Mouse (Mus musculus) thymus, adult 2 months (tissue): ENCODE measurements around the gene Sorbs1. TPM values are rescaled to one million over a fixed set of nuclear protein-coding genes. Genes with fewer than 3 reads are reported as not detected.

Experiments used
- DNase-seq: peaks from one replicate; pipeline ENCODE4 v3.0.0; 2021
- H3K27ac ChIP-seq: fragments of 200-500 bp; 2 replicates; pipeline ENCODE4 v1.5.1; 2012; ENCODE audit warnings: low read length, control low read depth; ENCODE audit not compliant: control insufficient read depth, insufficient read depth
- H3K27me3 ChIP-seq: fragments of 200-500 bp; 2 replicates; pipeline ENCODE4 v1.6.1; 2012; ENCODE audit warnings: mild to moderate bottlenecking, low read length, moderate library complexity, mixed read lengths; ENCODE audit not compliant: control insufficient read depth, insufficient read depth
- H3K36me3 ChIP-seq: fragments of 200-500 bp; 2 replicates; pipeline ENCODE4 v1.6.1; 2012; ENCODE audit warnings: mild to moderate bottlenecking, low read length, moderate library complexity; ENCODE audit not compliant: control insufficient read depth, insufficient read depth
- H3K4me1 ChIP-seq: fragments of 200-500 bp; replicated peaks from 2 replicates; pipeline ENCODE4 v1.6.1; 2012; ENCODE audit warnings: low read length; ENCODE audit not compliant: control insufficient read depth, insufficient read depth
- H3K4me3 ChIP-seq: fragments of 200-500 bp; 2 replicates; pipeline ENCODE4 v1.5.1; 2012; ENCODE audit warnings: mild to moderate bottlenecking, low read length, control low read depth, moderate library complexity; ENCODE audit not compliant: control insufficient read depth, insufficient read depth
- CTCF ChIP-seq: fragments of 200-500 bp; IDR thresholded peaks from 2 replicates; pipeline ENCODE4 v1.5.1; 2012; ENCODE audit warnings: mild to moderate bottlenecking, control low read depth, low read length, moderate library complexity, borderline replicate concordance; ENCODE audit not compliant: control insufficient read depth, poor library complexity, insufficient read depth; ENCODE audit errors: extremely low read depth
- POLR2A ChIP-seq: fragments of 200-500 bp; IDR thresholded peaks from 2 replicates; pipeline ENCODE4 v1.6.1; 2012; ENCODE audit warnings: mild to moderate bottlenecking, low read length, control low read depth, moderate library complexity; ENCODE audit not compliant: control insufficient read depth, poor library complexity, insufficient read depth; ENCODE audit errors: extremely low read depth
- WGBS: fragments of 180-500 bp; shearing (Covaris S2); methylation state at CpG from one replicate; pipeline ENCODE4 v1.1.7; 2018; 5-methylcytosine and 5-hydroxymethylcytosine counted together
- polyA plus RNA-seq: library from polyadenylated mRNA; depleted of rRNA; stranded (reverse); fragments of >200 nt; gene quantifications from 2 replicates; pipeline ENCODE4 v1.2.3, GENCODE M21; 2012

Gene Sorbs1
- polyA plus RNA-seq, 1 experiment: 14.0 TPM

DNA sequence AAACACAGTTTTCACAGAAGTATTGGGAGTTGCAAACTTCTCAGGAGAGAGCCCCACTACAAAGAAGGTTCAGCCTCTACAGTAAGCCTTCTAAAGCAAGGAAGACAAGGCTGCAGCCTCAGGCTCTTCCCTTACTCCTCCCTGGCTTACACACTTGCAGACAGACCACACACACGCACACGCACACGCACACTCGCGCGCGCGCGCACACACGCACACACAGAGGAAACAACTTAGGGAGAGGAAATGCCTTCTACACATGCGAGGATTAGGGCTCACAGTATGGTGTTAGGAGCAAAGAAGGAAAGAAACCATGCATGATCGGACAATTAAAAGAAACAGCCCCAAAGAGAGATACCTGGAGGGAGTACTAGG is 118.3 kb downstream of the Sorbs1 start:
- H3K27me3 ChIP-seq: no peaks in the 10 kb centered on the region
- H3K4me3 ChIP-seq: no peak overlapping the region
- TF ChIP-seq POLR2A: no peak
- TF ChIP-seq CTCF: no peak
- peaks cover 2% of the 10 kb centered on the region; the same call in 1 of the 2 replicates for H3K4me1 ChIP-seq
- no peaks in the 10 kb centered on the region for H3K36me3 ChIP-seq
- 62% methylated on average over 12 of the region's 12 CpGs for WGBS
- DNase-seq: no peak
- H3K27ac ChIP-seq: no peak overlapping the region

DNA sequence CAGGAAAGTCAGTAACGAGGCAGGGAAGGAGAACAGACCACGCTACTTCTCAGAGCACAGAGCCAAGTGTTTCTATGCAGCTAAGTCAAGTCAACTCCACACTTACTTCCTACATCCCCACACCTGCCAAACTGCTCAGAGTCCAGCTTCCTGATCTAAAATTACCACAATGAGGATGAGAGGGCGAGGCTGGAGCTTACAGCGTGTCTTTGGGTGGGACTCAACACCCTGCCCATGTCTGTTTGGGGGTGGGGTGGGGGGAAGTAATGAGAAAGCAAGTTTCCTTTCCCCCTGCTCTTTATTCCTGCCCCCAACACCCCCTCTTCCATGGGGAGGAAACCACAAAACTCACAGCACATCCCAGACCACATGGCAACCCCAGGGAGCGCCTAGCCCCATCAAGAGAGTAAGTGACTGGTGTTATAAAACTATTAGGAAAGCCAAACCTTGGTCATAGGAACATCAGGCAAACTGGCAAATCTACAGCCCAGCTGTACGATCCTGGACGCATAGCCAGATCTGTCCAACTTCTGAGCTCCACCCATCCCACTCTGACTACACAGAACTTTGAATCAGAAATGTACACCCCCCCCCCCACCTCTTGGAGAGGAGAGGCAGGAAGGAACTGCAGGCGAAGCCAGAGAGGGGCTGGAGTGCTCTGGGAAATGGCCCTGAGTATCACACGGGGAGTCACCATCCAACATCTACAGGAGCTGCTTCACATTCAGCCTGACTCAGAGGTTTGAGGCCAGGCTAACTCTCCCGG is 118.8 kb downstream of the Sorbs1 start:
- H3K27ac ChIP-seq: no peak overlapping the region
- no peaks in the 10 kb centered on the region for H3K36me3 ChIP-seq
- no peaks in the 10 kb centered on the region for H3K27me3 ChIP-seq
- TF ChIP-seq POLR2A: no peak
- H3K4me3 ChIP-seq: no peak overlapping the region
- 54% methylated on average over 10 of the region's 10 CpGs for WGBS
- DNase-seq: no peak
- peaks cover 2% of the 10 kb centered on the region; the same call in 1 of the 2 replicates for H3K4me1 ChIP-seq

DNA sequence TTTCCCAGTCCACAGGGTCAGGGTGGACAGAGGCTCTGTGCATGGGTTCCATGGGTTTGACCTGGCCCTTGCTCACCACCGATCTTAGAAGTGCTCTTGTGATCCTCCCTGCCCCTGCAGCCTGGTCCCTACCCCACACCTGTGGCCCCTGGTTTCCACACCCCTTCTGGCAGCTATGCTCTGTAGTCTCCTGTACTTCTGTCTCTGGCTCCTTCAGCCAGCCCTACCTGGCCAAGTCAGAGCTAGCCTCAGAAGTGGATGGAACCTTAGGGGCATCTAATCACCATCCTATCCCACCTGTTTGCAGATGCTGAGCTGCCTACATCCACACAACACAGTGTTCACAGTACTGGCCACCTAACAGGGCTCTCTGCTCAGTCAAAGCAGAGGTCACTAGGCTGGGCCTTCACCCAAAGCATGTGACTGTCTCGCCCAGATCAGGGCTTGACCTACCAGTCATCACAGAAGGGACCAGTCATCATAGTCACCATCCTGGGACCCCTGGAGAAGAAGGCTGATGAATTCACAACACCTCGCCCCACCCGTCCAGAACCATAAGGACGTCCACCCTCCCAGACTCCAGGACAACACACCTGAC is 120.7 kb downstream of the Sorbs1 start:
- no peaks in the 10 kb centered on the region for H3K27me3 ChIP-seq
- TF ChIP-seq POLR2A (no peak), CTCF (no peak)
- no peak overlapping the region for H3K4me3 ChIP-seq
- 98% methylated on average over 5 of the region's 5 CpGs for WGBS
- peaks cover 2% of the 10 kb centered on the region; the same call in 1 of the 2 replicates for H3K4me1 ChIP-seq
- no peaks in the 10 kb centered on the region for H3K36me3 ChIP-seq
- no peak for DNase-seq
- H3K27ac ChIP-seq: no peak overlapping the region

DNA sequence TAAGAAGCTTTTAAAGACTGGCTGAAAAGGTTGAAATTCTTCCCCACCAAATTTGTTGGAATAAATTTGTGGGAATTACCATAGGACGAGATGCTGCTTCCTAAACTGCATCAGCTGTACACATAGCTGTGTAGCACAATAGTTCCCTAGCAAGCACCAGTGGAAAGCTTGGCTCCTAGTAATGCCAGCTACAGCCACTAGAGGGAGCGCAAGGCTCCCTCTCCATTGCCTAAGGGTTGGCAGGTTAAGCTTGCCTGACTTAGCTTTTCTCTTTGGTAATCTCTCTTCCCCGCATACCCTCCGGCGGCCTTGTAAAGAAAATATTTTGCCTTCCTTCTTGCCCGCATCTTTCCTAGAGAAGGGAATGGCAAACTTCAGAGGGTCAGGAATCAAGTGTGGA is 122.1 kb downstream of the Sorbs1 start:
- WGBS: 22% methylated on average over 6 of the region's 6 CpGs
- H3K4me1 ChIP-seq: peaks cover 2% of the 10 kb centered on the region; the same call in 1 of the 2 replicates
- no peaks in the 10 kb centered on the region for H3K36me3 ChIP-seq
- H3K27me3 ChIP-seq: no peaks in the 10 kb centered on the region
- TF ChIP-seq POLR2A: no peak
- peak; percentile 35; the same call in 1 of the 2 replicates for TF ChIP-seq CTCF
- no peak overlapping the region for H3K4me3 ChIP-seq
- peak; percentile 75 for DNase-seq
- no peak overlapping the region for H3K27ac ChIP-seq

DNA sequence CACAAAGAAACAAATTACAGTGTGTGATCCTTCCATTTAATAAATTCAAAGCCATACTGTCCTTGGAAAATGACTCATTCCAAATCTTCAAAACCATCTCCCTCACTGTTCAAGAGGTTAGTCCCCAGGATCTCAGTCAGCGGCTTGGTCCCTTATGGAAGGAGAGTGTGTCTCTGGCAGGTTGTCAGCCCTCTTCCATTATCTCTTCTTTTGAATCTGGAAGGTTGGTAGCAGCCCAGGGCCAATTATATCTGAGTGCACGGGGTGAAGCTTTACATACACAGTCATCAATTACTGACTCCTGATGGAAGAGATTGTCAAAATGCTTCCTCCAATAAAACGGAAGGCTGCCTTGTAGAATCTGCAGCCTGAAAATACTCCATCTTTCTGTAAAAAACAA is 126.7 kb downstream of the Sorbs1 start:
- Histone ChIP-seq H3K4me3 (no peak overlapping the region), H3K36me3 (no peaks in the 10 kb centered on the region), H3K27me3 (no peaks in the 10 kb centered on the region), H3K4me1 (no peaks in the 10 kb centered on the region), H3K27ac (no peak overlapping the region)
- no peak for TF ChIP-seq CTCF
- TF ChIP-seq POLR2A: no peak
- WGBS: 93% methylated on average over 3 of the region's 3 CpGs
- DNase-seq: no peak

DNA sequence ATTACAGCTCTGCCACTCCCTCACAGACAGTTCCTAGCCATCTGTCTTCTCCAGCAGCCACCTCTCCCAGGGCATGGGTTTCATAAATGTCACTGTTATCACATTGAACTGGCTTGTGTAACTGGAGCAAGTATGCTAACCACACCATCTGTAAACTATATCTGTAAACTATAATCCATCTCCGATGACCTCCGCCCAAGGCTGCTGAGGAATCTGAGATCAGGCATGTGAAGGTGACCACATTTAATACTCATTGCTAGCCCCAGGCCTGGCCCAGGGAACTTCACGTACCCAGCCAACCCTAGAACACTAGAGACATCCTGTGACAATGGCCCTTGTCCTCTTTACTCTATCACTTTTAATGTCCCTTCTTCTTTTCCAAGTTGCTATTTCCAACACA is 128.2 kb downstream of the Sorbs1 start:
- WGBS: 96% methylated on average over 3 of the region's 3 CpGs
- H3K36me3 ChIP-seq: no peaks in the 10 kb centered on the region
- no peak for DNase-seq

More for the DNA sequence above, 128.2 kb downstream of the Sorbs1 start:
- H3K4me1 ChIP-seq: no peaks in the 10 kb centered on the region
- TF ChIP-seq CTCF (no peak), POLR2A (no peak)
- H3K4me3 ChIP-seq: no peak overlapping the region
- no peak overlapping the region for H3K27ac ChIP-seq
- H3K27me3 ChIP-seq: no peaks in the 10 kb centered on the region
